Mouse (Mus musculus) bone marrow macrophage, adult 2 months (primary cell): ENCODE results near the gene Fam78a.

Experiments
- CTCF ChIP-seq: IDR thresholded peaks from 2 replicates; pipeline ENCODE4 v1.5.1; 2012; ENCODE audit warnings: low read depth, mild to moderate bottlenecking, low read length, moderate library complexity
- POLR2A ChIP-seq: IDR thresholded peaks from 2 replicates; pipeline ENCODE4 v1.6.1; 2012; ENCODE audit warnings: mild to moderate bottlenecking, low read depth, low read length, borderline replicate concordance

- TF ChIP-seq CTCF (no peak), POLR2A (no peak)
Observed at GRCm38 (mm10) chr2:32008716-32009115, 75.9 kb downstream of the Fam78a start.
